Mouse (Mus musculus) cerebral cortex, adult 2 months (tissue): Measurements from ENCODE around the gene AU018091.

Experiments used
- WGBS: fragments of 180-500 bp; shearing (Covaris S2); methylation state at CpG from one replicate; pipeline ENCODE4 v1.1.7; 2018; 5-methylcytosine and 5-hydroxymethylcytosine counted together

Gene AU018091

GRCm38 (mm10) chr7:3166270-3166669 is 2.7 kb downstream of the AU018091 start:
- 94% methylated on average over 4 of the region's 4 CpGs for WGBS

GRCm38 (mm10) chr7:3164381-3164780 is 4.6 kb downstream of the AU018091 start:
- 81% methylated on average over 6 of the region's 6 CpGs for WGBS

- 87% methylated on average over 1 of the region's 1 CpGs for WGBS
Observed at GRCm38 (mm10) chr7:3150376-3150775, 18.6 kb downstream of the AU018091 start.

- 5% methylated on average over 1 of the region's 1 CpGs for WGBS
Observed at GRCm38 (mm10) chr7:3143329-3143728, 25.7 kb downstream of the AU018091 start.

- WGBS: 73% methylated on average over 4 of the region's 4 CpGs
Observed at GRCm38 (mm10) chr7:3135606-3136005, 33.4 kb downstream of the AU018091 start.

GRCm38 (mm10) chr7:3134654-3135053 is 34.3 kb downstream of the AU018091 start:
- 69% methylated on average over 1 of the region's 1 CpGs for WGBS

GRCm38 (mm10) chr7:3130342-3130741 is 38.7 kb downstream of the AU018091 start:
- 57% methylated on average over 1 of the region's 1 CpGs for WGBS

- WGBS: no CpG with 5 or more reads among the region's 6 CpGs
Observed at GRCm38 (mm10) chr7:3111193-3111592, 57.8 kb downstream of the AU018091 start.

GRCm38 (mm10) chr7:3106516-3107077 is 62.4 kb downstream of the AU018091 start:
- WGBS: 63% methylated on average over 13 of the region's 13 CpGs
